Mouse (Mus musculus) heart, postnatal 36 days (tissue): ENCODE data around the gene Cs. TPM values are rescaled to one million over a fixed set of nuclear protein-coding genes. Genes with fewer than 3 reads are reported as not detected.
"Not testable (repeated sequence)": the region's sequence is repeated elsewhere in the genome, so short reads cannot be mapped to it uniquely, and the experiment has no call there.

Experiments
- DNase-seq, 2 experiments: peaks; one replicate each; pipeline ENCODE4 v3.0.0; 2021 to 2022
- intact Hi-C: fragments of 180-260 bp; cut with DNase I; formaldehyde crosslinking; loops from one replicate; pipeline ENCODE4 v1.15.1; 2025
- total RNA-seq, 2 experiments: library from RNA; stranded (reverse); gene quantifications; 2 replicates each; pipeline ENCODE4 v1.2.3; 2021

Cs gene
- total RNA-seq, 2 experiments from 2014 or later = 1,152 to 1,240 TPM

GRCm38 (mm10) chr10:128332358-128333249, 4.9 kb upstream of the Cs start:
- DNase-seq, intact Hi-C loops: not testable (repeated sequence)

DNA sequence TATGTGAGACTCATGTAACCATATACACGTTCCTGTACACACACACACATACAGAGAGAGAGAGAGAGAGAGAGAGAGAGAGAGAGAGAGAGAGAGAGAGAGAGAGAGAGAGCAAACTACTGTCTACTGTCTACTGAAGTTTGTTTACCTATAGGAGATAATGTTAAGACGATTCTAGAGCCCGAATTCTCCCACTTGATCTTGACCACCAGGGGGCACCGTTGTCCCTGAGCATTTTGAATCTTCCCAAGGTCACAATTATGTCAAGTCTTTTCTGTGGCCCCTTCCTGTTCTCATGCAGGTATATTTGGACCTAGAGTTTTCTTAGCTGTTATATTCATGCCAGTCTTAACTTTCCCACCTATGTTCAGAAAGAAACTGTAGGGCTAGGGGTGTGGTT, 2.0 kb upstream of the Cs start:
- intact Hi-C loops = loop anchor here (2.0 to 5.0 kb wide), 3 partner anchors 42 to 119 kb away; partner anchors contain the start of genes Ankrd52, Nabp2 and Rnf41

GRCm38 (mm10) chr10:128336195-128336594, 1.3 kb upstream of the Cs start:
- no peak for DNase-seq
- intact Hi-C loops = loop anchor here (2.0 to 5.0 kb wide), 2 partner anchors 23 to 41 kb away; partner anchors contain the start of gene Ankrd52

More for the DNA sequence above, 2.0 kb upstream of the Cs start:
- DNase-seq = peak; percentile 80 to 86

DNA sequence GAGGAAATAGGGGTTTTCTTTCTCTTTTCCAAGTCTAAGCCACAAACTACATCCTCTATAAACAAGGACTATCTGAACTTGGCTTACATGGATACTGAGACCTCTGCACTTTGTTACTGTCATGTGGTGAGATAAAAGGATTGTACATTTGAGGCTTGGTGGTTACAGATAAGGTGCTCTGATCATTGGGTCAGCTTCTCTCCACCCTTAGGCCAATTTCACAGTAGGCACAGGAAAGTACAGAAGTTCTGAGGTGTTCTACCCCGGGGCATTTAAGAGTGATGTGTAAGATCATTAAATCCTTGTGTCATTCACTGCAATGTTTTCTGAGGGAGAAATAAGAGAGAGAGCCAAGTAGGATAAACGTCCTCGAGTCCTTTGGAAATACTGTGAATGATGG, 937 bp upstream of the Cs start:
- intact Hi-C loops = loop anchor here (2.0 to 5.0 kb wide), 2 partner anchors 22 to 41 kb away; partner anchors contain the start of gene Ankrd52
- no peak for DNase-seq

DNA sequence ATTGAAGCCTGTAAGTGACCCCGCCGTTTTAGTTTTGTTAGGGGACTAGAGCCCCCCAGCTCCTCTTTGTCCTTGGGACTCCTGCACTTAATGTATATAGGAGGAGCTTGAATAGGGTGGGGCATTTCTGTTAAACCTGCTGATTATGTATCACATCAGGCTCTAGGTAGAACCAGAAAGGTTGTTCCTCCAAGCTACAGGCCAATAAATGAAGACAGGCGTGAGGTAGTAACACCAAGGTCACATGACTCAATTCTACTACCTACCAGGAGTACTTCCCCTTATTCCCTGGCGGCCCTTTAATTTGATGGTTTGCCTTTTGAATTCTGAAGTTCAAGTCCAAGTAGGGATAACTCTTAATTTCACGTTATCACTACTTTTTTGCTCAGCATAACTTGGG, 881 bp downstream of the Cs start:
- intact Hi-C loops = loop anchor here (5.0 kb wide), 1 partner anchor 39 kb away; the partner anchor contains the start of gene Ankrd52

GRCm38 (mm10) chr10:128338948-128339347, 1.4 kb downstream of the Cs start:
- intact Hi-C loops = loop anchor here (5.0 kb wide), 1 partner anchor 38 kb away; the partner anchor contains the start of gene Ankrd52
- no peak for DNase-seq

More for the DNA sequence above, 881 bp downstream of the Cs start:
- no peak for DNase-seq

DNA sequence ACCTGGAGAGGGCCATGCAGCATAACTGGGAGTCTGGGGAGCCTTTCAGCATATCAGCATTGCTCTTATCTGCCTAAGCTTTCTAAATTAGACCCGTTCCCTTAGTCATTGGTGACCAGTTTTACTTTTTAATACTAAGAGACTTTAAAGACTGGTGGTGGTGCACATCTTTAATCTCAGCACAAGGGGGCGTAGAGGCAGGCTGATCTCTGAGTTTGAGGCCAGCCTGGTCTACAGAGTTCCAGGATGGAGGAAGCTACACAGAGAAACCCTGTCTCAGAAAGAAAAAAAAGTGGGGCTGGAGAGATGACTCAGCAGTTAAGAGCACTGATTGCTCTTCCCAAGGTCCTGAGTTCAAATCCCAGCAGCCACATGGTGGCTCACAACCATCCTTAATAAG, 2.7 kb downstream of the Cs start:
- intact Hi-C loops = no loop called here

GRCm38 (mm10) chr10:128343436-128343835, 5.9 kb downstream of the Cs start:
- no peak for DNase-seq
- intact Hi-C loops = no loop called here

More for the DNA sequence above, 2.7 kb downstream of the Cs start:
- DNase-seq = no peak

DNA sequence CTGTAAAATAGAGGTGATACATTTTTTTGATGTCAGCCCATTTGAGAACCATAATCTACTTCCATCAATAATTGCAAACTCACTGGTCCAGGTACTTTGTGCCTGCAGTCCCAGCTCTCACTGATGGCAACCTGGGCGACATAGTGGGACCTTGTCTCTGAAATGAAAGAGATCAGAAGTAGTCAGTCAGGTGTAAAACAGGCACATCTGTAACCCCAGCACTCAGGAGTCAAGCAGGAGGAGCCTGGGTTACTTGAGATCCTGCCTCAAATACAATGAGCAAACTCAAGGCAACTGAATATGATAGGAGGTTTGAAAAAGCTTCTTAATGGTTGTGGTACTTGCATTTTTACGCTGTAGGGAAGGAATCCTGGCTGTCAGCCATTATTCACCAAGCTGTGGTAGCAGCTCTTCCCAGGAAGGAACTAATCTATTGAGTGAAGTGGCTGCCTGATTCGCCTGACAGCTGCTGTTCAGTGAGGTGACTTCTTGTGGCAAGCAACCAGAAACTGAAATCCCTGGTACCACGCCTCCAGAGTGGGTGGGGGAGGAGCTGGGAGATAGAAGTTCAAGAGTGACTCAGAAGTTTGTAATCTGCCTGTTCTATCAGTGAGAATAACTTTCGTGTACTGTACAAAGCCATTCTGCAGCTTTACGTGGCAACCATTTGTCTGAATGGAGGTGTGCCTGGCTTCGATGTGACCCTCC, 7.2 kb downstream of the Cs start:
- peak; percentile 73 to 78 for DNase-seq
- intact Hi-C loops = no loop called here

DNA sequence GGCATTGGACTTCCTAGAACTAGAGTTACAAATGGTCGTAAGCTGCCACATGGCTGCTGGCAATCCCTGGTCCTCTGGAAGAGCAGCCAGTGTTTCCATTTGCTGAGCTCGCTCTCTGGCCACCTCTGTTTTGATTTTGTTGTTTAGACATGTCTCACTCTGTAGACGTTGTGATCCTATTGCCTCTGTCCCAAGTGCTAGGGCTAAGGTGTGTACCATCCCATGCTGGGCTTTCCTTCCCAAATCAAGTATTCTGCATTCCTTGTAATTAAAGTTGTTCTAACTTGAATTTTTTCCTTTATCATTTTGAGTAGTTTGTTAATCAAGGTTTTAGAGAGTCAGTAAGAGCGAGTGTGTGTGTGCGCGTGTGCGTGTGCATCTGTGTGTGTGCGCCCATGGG, 10.0 kb downstream of the Cs start:
- intact Hi-C loops = no loop called here
- no peak for DNase-seq

- intact Hi-C loops = loop anchor here (2.0 kb wide), 1 partner anchor 22 kb away; the partner anchor contains the start of gene Cs
- DNase-seq = peak in 1 of 2 experiments; percentile 55
These were observed 21.3 kb downstream of the Cs start for GRCm38 (mm10) chr10:128358796-128359195.

DNA sequence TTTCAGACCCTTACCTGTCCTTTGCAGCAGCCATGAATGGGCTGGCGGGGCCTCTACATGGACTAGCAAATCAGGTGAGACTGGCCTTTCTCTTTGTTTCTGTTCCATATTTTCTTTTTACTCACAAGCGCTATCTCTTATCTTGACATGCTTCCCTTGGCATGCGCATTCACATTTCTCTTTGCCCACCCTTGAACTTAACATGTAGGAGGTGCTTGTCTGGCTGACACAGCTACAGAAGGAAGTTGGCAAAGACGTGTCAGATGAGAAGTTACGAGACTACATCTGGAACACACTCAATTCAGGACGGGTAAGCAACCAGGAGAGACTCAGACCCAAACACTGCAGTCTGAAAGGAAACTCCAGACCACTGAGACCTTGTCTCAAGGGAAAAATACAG, 21.7 kb downstream of the Cs start:
- DNase-seq = no peak
- intact Hi-C loops = loop anchor here (2.0 kb wide), 1 partner anchor 22 kb away; the partner anchor contains the start of gene Cs

DNA sequence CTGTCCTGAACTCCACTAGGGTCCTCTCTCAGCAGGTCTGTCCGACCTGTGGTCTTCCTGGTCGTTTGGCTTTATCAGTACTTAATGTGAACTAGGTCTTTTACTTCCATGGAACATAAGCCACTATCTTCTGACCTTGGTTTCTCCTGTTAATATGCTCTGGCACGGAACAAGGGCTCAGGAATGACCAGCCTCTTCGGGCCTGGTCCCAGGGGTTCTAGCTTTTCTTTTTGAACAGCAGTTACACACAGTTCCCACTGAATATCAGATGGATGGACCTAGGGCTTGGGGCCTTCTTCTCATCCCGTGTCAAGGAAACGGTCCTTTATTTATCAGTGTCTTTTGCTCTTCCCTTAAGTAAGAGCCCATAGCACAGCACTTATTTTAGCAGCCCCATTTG, 24.3 kb downstream of the Cs start:
- intact Hi-C loops = loop anchor here (1.0 kb wide), 1 partner anchor 93 kb away; no protein-coding TSS in a partner anchor

DNA sequence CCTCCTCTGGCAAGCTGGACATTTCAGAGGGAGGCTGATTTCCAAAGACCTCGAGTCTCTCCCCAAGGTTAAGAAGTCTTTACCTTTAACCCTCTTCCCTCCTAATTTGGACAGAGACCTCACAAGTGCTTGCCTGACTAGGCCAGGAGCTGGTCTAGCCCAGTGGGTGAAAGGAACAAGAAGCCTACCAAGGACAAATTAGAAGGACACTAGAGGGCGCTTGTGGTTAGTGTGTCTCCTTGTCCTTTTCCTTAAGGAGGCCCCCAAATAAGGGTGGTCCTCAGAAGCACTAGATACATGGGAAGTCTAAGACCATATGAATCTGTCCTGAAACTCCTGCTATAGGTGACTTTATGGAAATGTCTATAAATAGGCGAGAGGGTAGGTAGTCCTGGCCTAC, 25.0 kb downstream of the Cs start:
- intact Hi-C loops = loop anchor here (1.0 kb wide), 1 partner anchor 93 kb away; no protein-coding TSS in a partner anchor
- peak in 1 of 2 experiments; percentile 57 for DNase-seq

More for the DNA sequence above, 24.3 kb downstream of the Cs start:
- no peak for DNase-seq

GRCm38 (mm10) chr10:128367899-128368401, 30.4 kb downstream of the Cs start:
- intact Hi-C loops = no loop called here
- DNase-seq = no peak

- intact Hi-C loops = no loop called here
- peak; percentile 88 to 92 for DNase-seq
These were observed 31.1 kb downstream of the Cs start, which contains the start of gene Coq10a for GRCm38 (mm10) chr10:128368402-128369217. Gene Coq10a, minus strand, starts transcription at chr10:128368997.

- no peak for DNase-seq
- intact Hi-C loops = no loop called here
These were observed 31.6 kb downstream of the Cs start for GRCm38 (mm10) chr10:128369218-128369543.

DNA sequence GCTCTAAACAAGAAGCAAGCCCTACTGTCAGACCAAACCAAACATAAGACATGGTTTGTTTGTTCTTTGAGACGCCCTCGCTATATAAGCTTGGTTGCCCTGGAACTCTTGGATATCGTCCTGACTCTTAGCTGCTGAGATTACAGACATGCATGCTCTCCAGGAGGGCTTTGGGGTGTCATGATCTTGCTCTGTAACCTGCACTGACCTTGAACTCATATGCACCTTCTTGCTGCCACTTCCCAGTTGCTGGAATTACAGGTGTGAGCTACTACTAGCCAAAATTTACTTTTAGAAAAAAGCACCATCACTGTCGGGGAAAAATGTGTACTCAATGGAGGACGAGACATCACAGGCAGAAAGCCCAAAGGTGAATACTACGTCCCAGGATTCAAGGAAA, 32.1 kb downstream of the Cs start:
- DNase-seq = no peak
- intact Hi-C loops = no loop called here

DNA sequence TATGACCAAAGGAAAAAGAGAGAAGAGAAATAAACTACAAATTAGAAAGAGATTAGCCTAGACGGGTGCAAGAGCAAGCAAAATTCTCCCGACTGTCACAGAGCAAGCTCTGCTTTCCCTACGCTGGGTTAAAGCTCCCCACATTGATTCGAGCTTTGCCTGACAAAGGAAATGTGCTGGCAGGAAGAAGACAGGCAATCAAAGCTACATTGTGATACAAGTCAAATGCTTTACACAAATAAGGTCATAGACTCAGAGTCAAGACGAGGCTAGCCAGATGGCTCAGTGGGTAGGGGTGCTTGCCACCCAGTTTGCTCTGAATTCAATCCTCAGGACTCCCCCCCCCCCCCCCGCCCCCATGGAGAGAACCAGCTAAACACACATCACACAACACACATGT, 32.5 kb downstream of the Cs start:
- intact Hi-C loops = no loop called here
- DNase-seq = no peak

DNA sequence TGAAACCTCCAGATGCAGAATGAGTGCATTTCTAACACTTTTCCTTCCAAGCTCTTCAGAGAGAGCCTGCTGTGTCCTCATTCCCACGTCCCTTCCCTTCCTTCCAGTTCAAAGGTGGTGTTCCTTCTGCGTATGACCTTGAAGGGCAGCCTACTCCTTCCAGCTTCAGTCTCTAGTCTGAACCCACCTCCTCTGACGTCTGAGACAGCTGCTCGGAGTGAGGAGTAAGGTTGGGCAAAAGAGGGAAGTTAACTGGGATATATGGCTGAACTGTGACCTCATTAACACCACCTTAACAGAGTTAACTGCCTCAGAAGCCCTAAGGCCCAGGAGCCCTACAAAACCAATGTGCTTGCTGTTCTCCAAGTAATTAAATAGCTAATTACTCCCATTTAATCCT, 33.1 kb downstream of the Cs start:
- intact Hi-C loops = no loop called here
- no peak for DNase-seq
